Mouse (Mus musculus) small intestine, adult 2 months (tissue): ENCODE measurements at regions not wholly inside any gene's neighbourhood (a gene's known extent, or its start where the extent isn't known, plus 50 kb on each side); places are given as distances from the start of the nearest gene placed in this dataset.

Source experiments
- H3K27ac ChIP-seq: fragments of 200-500 bp; 2 replicates; pipeline ENCODE4 v1.5.1; 2012; ENCODE audit warnings: low read depth, low read length, control low read depth, inconsistent platforms; ENCODE audit not compliant: insufficient read depth
- H3K27me3 ChIP-seq: fragments of 200-500 bp; 2 replicates; pipeline ENCODE4 v1.6.1; 2012; ENCODE audit warnings: mild to moderate bottlenecking, moderate library complexity, low read length, inconsistent platforms; ENCODE audit not compliant: control insufficient read depth, insufficient read depth
- H3K36me3 ChIP-seq: fragments of 200-500 bp; 2 replicates; pipeline ENCODE4 v1.6.1; 2012; ENCODE audit warnings: mild to moderate bottlenecking, low read length, control low read depth, inconsistent platforms; ENCODE audit not compliant: control insufficient read depth, insufficient read depth
- H3K4me1 ChIP-seq: fragments of 200-500 bp; 2 replicates; pipeline ENCODE4 v1.6.1; 2012; ENCODE audit warnings: low read length, inconsistent platforms, mixed read lengths; ENCODE audit not compliant: control insufficient read depth, insufficient read depth, insufficient read length
- H3K4me3 ChIP-seq: fragments of 200-500 bp; 2 replicates; pipeline ENCODE4 v1.5.1; 2012; ENCODE audit warnings: low read depth, mild to moderate bottlenecking, control low read depth, inconsistent platforms, low read length, moderate library complexity
- CTCF ChIP-seq: fragments of 200-500 bp; IDR thresholded peaks from 2 replicates; pipeline ENCODE4 v1.5.1; 2012; ENCODE audit warnings: low read depth, mild to moderate bottlenecking, control low read depth, inconsistent platforms, low read length, moderate library complexity, mixed read lengths; ENCODE audit not compliant: insufficient replicate concordance, insufficient read length; ENCODE audit errors: extremely low read depth
- POLR2A ChIP-seq: fragments of 200-500 bp; IDR thresholded peaks from 2 replicates; pipeline ENCODE4 v1.6.1; 2012; ENCODE audit warnings: low read depth, mild to moderate bottlenecking, control low read depth, inconsistent platforms, low read length, moderate library complexity
- WGBS: fragments of 180-500 bp; shearing (Covaris S2); methylation state at CpG from one replicate; pipeline ENCODE4 v1.1.7; 2018; 5-methylcytosine and 5-hydroxymethylcytosine counted together

DNA sequence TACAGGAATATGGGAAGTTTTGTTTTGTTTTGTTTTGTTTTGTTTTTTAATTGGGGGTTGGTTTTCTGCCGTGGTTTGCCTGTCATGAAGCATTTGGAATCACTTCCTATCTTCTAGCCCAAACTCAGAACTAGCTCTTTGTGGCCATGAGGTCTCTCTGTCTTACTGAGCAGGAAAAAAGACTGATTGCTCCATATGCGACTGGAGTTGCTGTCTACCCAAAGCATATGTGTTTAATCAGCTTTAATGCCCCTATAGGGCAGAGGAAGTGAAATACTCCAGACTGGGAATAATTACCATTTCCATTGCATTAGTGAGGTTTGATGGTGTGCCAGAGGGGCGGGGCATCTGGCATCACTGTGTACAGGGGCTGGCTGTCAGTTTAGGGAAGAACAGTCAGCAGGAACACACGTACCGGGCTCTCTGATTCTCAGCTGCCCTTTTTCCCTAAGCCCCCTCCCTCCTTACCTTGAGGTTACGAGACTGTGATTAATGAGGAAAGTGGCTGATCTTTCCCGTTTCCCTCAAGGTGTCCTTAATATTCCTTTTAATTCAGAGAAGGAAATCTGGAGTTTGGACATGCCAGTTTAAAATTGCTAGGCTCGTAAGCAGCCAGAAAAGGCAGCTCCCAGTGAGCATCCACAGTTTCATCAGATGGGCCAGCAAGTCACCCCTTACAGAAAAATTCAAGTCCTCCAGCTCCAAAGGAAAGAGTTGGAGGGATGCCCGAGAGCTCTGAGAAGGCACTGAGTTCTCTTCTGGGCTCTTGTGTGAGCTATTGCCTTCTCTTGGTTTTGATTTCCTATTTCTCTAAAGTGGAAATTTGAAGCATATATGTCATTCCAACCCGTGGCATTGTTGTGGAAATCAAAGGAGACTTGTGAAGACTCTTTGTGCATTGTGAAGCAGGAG is 2482.1 kb upstream of the 5930422O12Rik start:
- Histone ChIP-seq H3K36me3 (no peaks in the 10 kb centered on the region), H3K27me3 (no peaks in the 10 kb centered on the region), H3K27ac (no peak overlapping the region), H3K4me1 (no peaks in the 10 kb centered on the region), H3K4me3 (no peak overlapping the region)
- TF ChIP-seq POLR2A = no peak
- TF ChIP-seq CTCF = no peak
- 74% methylated on average over 10 of the region's 10 CpGs for WGBS

- Histone ChIP-seq H3K4me3 (no peak overlapping the region), H3K27me3 (no peaks in the 10 kb centered on the region), H3K27ac (no peak overlapping the region), H3K36me3 (no peaks in the 10 kb centered on the region), H3K4me1 (no peaks in the 10 kb centered on the region)
- no peak for TF ChIP-seq CTCF
- TF ChIP-seq POLR2A = no peak
Observed at GRCm38 (mm10) chr8:30952818-30953217, 2475.7 kb upstream of the 5930422O12Rik start.

GRCm38 (mm10) chr8:30959436-30960180 is 2468.9 kb upstream of the 5930422O12Rik start:
- Histone ChIP-seq H3K4me1 (no peaks in the 10 kb centered on the region), H3K4me3 (no peak overlapping the region), H3K27me3 (no peaks in the 10 kb centered on the region), H3K36me3 (no peaks in the 10 kb centered on the region), H3K27ac (no peak overlapping the region)
- 53% methylated on average over 17 of the region's 17 CpGs for WGBS
- TF ChIP-seq CTCF = no peak
- TF ChIP-seq POLR2A = no peak

DNA sequence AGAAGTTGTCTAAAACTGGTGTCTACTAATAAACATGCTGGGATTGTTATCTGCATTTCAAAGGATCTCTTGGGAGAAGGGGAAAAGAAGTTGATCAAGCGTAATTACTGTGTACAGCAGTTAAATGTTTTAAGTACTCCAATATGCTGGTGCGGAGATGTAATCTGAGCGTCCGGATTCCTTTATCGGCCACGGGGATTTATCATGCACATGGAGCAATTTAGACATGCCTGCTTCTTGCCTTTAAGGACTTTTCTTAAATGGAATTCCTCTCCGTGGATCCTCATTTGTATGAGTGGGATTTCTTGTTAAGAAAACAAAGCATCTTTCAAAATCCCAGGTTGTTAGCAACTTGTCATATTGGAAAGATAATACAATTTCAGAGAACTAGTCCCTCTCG is 2468.0 kb upstream of the 5930422O12Rik start:
- TF ChIP-seq CTCF (no peak), POLR2A (no peak)

DNA sequence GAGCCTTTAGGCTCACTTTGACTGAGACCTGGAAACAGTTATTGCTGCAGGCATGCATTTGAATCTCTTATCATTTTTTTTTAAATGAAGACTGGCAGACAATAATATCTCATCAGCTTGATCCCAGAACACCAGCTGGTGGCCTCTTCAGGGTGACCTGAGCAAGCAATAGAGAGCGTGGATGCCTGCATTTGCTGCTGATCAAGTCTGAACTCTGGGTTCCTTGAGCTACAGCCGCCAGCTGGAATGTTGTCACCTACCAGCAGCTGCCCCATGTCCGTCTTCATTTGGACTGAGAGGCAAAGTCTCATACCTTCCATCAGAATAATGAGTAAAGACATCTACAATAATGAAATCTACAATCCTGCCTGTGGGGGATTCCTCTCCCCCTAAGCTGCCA is 2466.3 kb upstream of the 5930422O12Rik start:
- Histone ChIP-seq H3K27ac (no peak overlapping the region), H3K4me1 (no peaks in the 10 kb centered on the region), H3K27me3 (no peaks in the 10 kb centered on the region), H3K4me3 (no peak overlapping the region), H3K36me3 (no peaks in the 10 kb centered on the region)
- TF ChIP-seq CTCF (no peak), POLR2A (no peak)
- 72% methylated on average over 3 of the region's 3 CpGs for WGBS

More for the DNA sequence above, 2468.0 kb upstream of the 5930422O12Rik start:
- Histone ChIP-seq H3K27ac (no peak overlapping the region), H3K4me3 (no peak overlapping the region), H3K36me3 (no peaks in the 10 kb centered on the region), H3K4me1 (no peaks in the 10 kb centered on the region), H3K27me3 (no peaks in the 10 kb centered on the region)
- WGBS = 83% methylated on average over 8 of the region's 8 CpGs

GRCm38 (mm10) chr8:30982814-30983213 is 2445.7 kb upstream of the 5930422O12Rik start:
- no peaks in the 10 kb centered on the region for H3K27me3 ChIP-seq
- H3K4me1 ChIP-seq = no peaks in the 10 kb centered on the region
- no peak overlapping the region for H3K27ac ChIP-seq
- TF ChIP-seq POLR2A (no peak), CTCF (no peak)
- 61% methylated on average over 2 of the region's 2 CpGs for WGBS
- no peak overlapping the region for H3K4me3 ChIP-seq
- no peaks in the 10 kb centered on the region for H3K36me3 ChIP-seq

DNA sequence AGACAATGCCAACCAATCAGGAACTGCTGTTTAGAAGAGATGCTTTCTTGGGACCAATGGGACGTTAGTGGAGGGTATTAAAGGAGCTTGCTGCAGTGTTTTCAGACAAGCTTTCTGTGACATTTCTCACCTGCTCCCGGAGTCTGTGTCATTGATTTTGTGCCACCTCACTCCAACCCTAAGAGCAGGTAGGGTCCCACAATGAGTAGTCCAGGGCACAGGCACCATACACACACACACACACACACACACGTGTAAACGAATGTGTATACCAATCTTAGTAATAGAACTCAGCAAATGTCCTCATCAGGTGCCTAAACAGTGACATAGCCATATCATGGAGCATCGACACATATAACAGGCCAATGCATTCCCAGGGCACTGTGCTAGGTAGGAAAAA is 2440.5 kb upstream of the 5930422O12Rik start:
- Histone ChIP-seq H3K4me3 (no peak overlapping the region), H3K27ac (no peak overlapping the region), H3K27me3 (no peaks in the 10 kb centered on the region), H3K36me3 (no peaks in the 10 kb centered on the region), H3K4me1 (no peaks in the 10 kb centered on the region)
- WGBS = 74% methylated on average over 5 of the region's 5 CpGs
- TF ChIP-seq POLR2A (no peak), CTCF (no peak)
